Mouse (Mus musculus) retina, postnatal 7 days (tissue): Measurements from ENCODE around the gene C2.
"Not testable (repeated sequence)": the region's sequence is repeated elsewhere in the genome, so short reads cannot be mapped to it uniquely, and the experiment has no call there.

ENCODE experiments used
- DNase-seq: peaks from one replicate; pipeline ENCODE4 v3.0.0-alpha.2; 2012; ENCODE audit warnings: low read depth, low spot score

Gene C2

DNA sequence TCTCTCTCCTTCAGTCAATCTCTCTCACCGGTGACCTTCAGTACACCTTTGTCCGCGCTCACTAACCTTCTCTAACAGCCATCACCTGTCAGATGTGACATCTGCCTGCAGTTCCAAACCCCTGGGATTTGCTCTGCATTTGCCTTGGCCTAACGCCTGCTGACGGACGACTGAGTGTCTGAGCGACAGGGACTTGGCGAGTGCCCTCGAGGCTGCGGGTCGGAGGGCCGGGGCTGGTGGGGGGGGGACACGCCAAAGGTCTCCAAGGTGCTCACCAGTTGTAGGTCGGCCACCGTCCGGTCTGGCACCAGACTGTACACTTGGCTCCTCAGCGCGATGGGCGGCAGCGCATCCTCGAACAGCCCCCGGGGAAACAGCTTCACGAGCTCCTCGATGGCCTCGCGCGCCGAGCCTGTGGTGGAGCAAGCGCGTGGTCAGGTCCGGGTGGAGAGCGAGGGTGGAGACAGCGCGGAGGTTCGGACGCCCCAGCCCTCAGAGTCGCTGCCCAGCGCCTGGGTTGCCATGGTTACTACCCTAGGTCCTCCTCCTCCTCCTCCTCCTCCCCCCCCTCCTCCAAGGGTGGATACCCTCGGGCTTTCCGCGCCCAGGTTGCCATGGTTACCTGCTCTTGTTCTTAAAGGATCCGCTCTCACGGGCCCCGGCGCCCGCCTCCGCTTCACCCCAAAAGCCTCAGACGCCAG is 61.8 kb downstream of the C2 start:
- DNase-seq, result peak; percentile 8

DNA sequence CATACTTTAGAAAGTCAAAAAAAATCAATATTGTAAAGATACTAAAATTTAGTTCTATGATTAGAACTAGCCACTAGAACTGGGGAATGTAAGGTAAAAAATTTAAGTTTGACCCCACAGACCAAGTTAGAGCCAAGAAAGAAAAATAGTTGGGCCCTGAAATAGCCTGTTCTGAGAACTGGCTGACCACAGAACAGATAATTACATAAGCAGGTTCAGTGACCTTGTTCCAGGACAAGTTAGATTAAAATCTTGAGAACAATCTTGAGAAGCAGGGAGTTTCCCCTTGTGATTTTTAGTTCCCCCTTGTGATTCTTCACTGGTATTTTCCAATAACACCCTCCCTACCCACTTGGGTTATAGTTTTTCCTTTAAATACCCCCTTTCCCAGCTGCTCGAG is 67.3 kb downstream of the C2 start:
- DNase-seq, result not testable (repeated sequence)

- no peak for DNase-seq
Measured at GRCm38 (mm10) chr17:34814818-34815370, 83.2 kb downstream of the C2 start.

GRCm38 (mm10) chr17:34813747-34814146 is 84.3 kb downstream of the C2 start:
- peak; percentile 6 for DNase-seq
